Mouse (Mus musculus) left cerebral cortex, adult 11 months (tissue): Measurements from ENCODE around the gene Ipcef1.
"Not testable (repeated sequence)": the region's sequence is repeated elsewhere in the genome, so short reads cannot be mapped to it uniquely, and the experiment has no call there.

Experiments used
- DNase-seq: peaks from one replicate; pipeline ENCODE4 v3.0.0; 2022; ENCODE audit warnings: low spot score

Gene Ipcef1

GRCm38 (mm10) chr10:7035547-7035946 lies 16.7 kb downstream of the Ipcef1 start:
- DNase-seq = no peak

- DNase-seq = no peak
Observed at GRCm38 (mm10) chr10:7033459-7033858, 18.8 kb downstream of the Ipcef1 start.

- no peak for DNase-seq
Observed at GRCm38 (mm10) chr10:7025028-7025427, 27.2 kb downstream of the Ipcef1 start.

GRCm38 (mm10) chr10:7020551-7020950 lies 31.7 kb downstream of the Ipcef1 start:
- DNase-seq = no peak

- no peak for DNase-seq
Observed at GRCm38 (mm10) chr10:7019781-7020386, 32.4 kb downstream of the Ipcef1 start.

- DNase-seq = no peak
Observed at GRCm38 (mm10) chr10:7015199-7015598, 37.1 kb downstream of the Ipcef1 start.

- DNase-seq = no peak
Observed at GRCm38 (mm10) chr10:7010543-7010942, 41.7 kb downstream of the Ipcef1 start.

- DNase-seq = no peak
Observed at GRCm38 (mm10) chr10:7004980-7005538, 47.2 kb downstream of the Ipcef1 start.

- DNase-seq = not testable (repeated sequence)
Observed at GRCm38 (mm10) chr10:7003898-7004297, 48.4 kb downstream of the Ipcef1 start.

- no peak for DNase-seq
Observed at GRCm38 (mm10) chr10:6999355-6999754, 52.9 kb downstream of the Ipcef1 start.

- no peak for DNase-seq
Observed at GRCm38 (mm10) chr10:6998576-6999250, 53.6 kb downstream of the Ipcef1 start.

- DNase-seq = no peak
Observed at GRCm38 (mm10) chr10:6996895-6997294, 55.4 kb downstream of the Ipcef1 start.

GRCm38 (mm10) chr10:6988555-6988954 lies 63.7 kb downstream of the Ipcef1 start:
- DNase-seq = no peak

GRCm38 (mm10) chr10:6987399-6988098 lies 64.7 kb downstream of the Ipcef1 start:
- DNase-seq = no peak

GRCm38 (mm10) chr10:6986246-6986645 lies 66.0 kb downstream of the Ipcef1 start:
- no peak for DNase-seq

GRCm38 (mm10) chr10:6983431-6983830 lies 68.8 kb downstream of the Ipcef1 start:
- no peak for DNase-seq

- DNase-seq = no peak
Observed at GRCm38 (mm10) chr10:6982751-6983151, 69.5 kb downstream of the Ipcef1 start.

- no peak for DNase-seq
Observed at GRCm38 (mm10) chr10:6980236-6980635, 72.0 kb downstream of the Ipcef1 start.

- no peak for DNase-seq
Observed at GRCm38 (mm10) chr10:6979789-6980188, 72.5 kb downstream of the Ipcef1 start.

GRCm38 (mm10) chr10:6979216-6979615 lies 73.1 kb downstream of the Ipcef1 start:
- DNase-seq = no peak

- no peak for DNase-seq
Observed at GRCm38 (mm10) chr10:6978733-6979132, 73.5 kb downstream of the Ipcef1 start.

GRCm38 (mm10) chr10:6977843-6978242 lies 74.4 kb downstream of the Ipcef1 start:
- no peak for DNase-seq

- DNase-seq = no peak
Observed at GRCm38 (mm10) chr10:6968334-6968733, 83.9 kb downstream of the Ipcef1 start.
